Mouse (Mus musculus): ENCODE measurements around the gene Canx. TPM values are rescaled to one million over a fixed set of nuclear protein-coding genes. Genes with fewer than 3 reads are reported as not detected.

The Canx gene
- total and polyA plus RNA-seq, 3 experiments, result 575 to 627 (median 607) TPM

GRCm38 (mm10) chr11:50292190-50292855, 33.1 kb downstream of the Canx start, which contains the start of gene Maml1 (continued):
- 0 out of 2 replicates have a peak, but pooled peaks have one; percentile 15 for TF ChIP-seq USF2 (conservative IDR thresholded peaks at IDR 0.05; ENCODE audit: low read depth, low read length)
- peak; percentile 91 for TF ChIP-seq E2F4 (IDR thresholded peaks at IDR 0.05; ENCODE audit: insufficient replicate concordance, low read depth, low read length)
- TF ChIP-seq ZC3H11A (IDR thresholded peaks at IDR 0.05; ENCODE audit: low read depth, low read length), result no peak
- TF ChIP-seq IRF4 (IDR thresholded peaks at IDR 0.05; ENCODE audit: low read depth, low read length), result peak; percentile 68
- peak; percentile 52 for TF ChIP-seq NRF1 (IDR thresholded peaks at IDR 0.05; ENCODE audit: low read depth, low read length)
- TF ChIP-seq RAD21 (IDR thresholded peaks at IDR 0.05; ENCODE audit: low read depth, low read length), result no peak
- TF ChIP-seq CTCF (conservative IDR thresholded peaks at IDR 0.05 in 1 of 2, IDR thresholded peaks at IDR 0.05 in 1 of 2; ENCODE audit: low read depth in 2 of 2, low read length in 2 of 2), result no peak; a peak in 1 of 4 replicates
- peak; percentile 94 for TF ChIP-seq POLR2A (IDR thresholded peaks at IDR 0.05; ENCODE audit: low read depth, low read length)
- TF ChIP-seq CHD2 (IDR thresholded peaks at IDR 0.05; ENCODE audit: low read length), result peak; percentile 92
- peak; percentile 97 for TF ChIP-seq ZMIZ1 (IDR thresholded peaks at IDR 0.05; ENCODE audit: low read depth, low read length)
- TF ChIP-seq JUN (IDR thresholded peaks at IDR 0.05; ENCODE audit: insufficient read depth, low read depth, low read length), result no peak
- TF ChIP-seq POLR2AphosphoS2 (IDR thresholded peaks at IDR 0.05; ENCODE audit: low read depth, low read length), result peak; percentile 98
- no peak for TF ChIP-seq SMC3 (IDR thresholded peaks at IDR 0.05; ENCODE audit: low read depth, low read length)

DNA sequence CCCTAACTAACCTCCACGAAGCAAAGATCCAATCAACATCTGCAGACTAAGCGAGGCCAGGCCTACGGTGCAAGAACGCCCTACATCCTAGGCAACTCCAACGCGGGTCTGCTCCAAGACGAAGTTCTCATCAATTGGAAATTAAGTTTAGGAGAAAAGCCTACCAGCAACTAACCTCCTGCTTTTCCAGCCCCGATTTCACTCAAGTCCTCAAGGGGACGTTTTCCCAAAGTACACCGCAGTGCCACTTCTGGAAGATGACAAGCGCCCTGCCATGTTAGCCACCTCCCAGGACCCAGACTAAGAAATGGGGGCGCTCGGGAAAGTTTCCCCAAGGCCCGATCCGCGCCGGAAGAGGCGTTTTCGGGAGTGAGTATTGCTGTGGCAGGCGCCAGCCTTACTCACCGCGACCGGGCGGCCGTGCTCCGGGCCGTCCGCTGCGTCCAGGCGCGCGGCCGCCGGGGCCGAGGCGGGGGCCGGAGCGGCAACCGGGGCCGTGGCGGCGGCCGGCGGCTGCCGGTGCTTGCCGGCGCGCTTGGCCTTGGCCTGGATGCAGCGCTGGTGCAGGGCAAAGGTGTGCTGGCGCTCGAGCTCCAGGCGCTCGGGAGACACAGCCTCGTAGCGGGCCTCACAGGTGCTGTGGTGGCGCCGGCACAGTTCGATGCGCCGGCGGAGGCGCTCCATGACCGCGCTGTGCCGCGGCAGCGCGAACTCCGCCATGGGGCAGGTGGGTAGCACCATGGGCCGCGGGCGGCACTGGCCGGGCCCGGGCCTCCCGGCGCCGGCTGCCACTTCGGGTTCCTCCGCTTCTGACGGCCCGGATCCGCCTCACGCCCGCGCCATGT, 33.9 kb downstream of the Canx start:
- DNase-seq (ENCODE audit: extremely low read depth), result peak; percentile 50
- H3K79me2 ChIP-seq (replicated peaks; ENCODE audit: control insufficient read depth, extremely low read depth, insufficient read depth, poor library complexity, severe bottlenecking), result peaks cover 43% of the 10 kb centered on the region
- in situ Hi-C loops (cut with MboI; ENCODE audit: low pct_ligation_motif_present, low pct_unique_long_range_greater_than_20kb, low sequenced_read_pairs), result no loop called here
- peaks cover 34 to 62% of the 10 kb centered on the region in 2 experiments for H3K36me3 ChIP-seq (replicated peaks in 1 of 2; ENCODE audit: control insufficient read depth in 1 of 2, insufficient read depth in 1 of 2, low read length in 1 of 2)
- no peak for TF ChIP-seq USF2 (conservative IDR thresholded peaks at IDR 0.05; ENCODE audit: low read depth, low read length)
- peak; percentile 74; the same call in 1 of the 2 replicates for TF ChIP-seq CHD1 (IDR thresholded peaks at IDR 0.05; ENCODE audit: low read depth, low read length)
- TF ChIP-seq POLR2A (IDR thresholded peaks at IDR 0.05; ENCODE audit: low read depth, low read length), result peak; percentile 23; the same call in 1 of the 2 replicates
- TF ChIP-seq UBTF (IDR thresholded peaks at IDR 0.05; ENCODE audit: low read depth, low read length), result peak; percentile 98
- peak overlapping the region; percentile 60 for H3K27ac ChIP-seq (ENCODE audit: insufficient read depth, low read depth)
- H3K4me1 ChIP-seq (ENCODE audit: control insufficient read depth in 1 of 2, insufficient read depth in 2 of 2), result peaks cover 14 to 48% of the 10 kb centered on the region in 2 experiments
- peak overlapping the region; percentile 94 for H3K9ac ChIP-seq (ENCODE audit: insufficient read depth, low read depth)
- dilution Hi-C loops (cut with MboI; ENCODE audit: extremely low pct_ligation_motif_present, extremely low pct_unique_long_range_greater_than_20kb, low sequenced_read_pairs), result no loop called here
- H3K9me3 ChIP-seq (replicated peaks; ENCODE audit: low read length), result peaks cover 7% of the 10 kb centered on the region
- peak overlapping the region; percentile 92; the same call in 1 of the 2 replicates for H3K4me2 ChIP-seq (ENCODE audit: insufficient read depth, low read depth, poor library complexity, severe bottlenecking)
- H3K27me3 ChIP-seq (replicated peaks), result no peaks in the 10 kb centered on the region
- peak overlapping the region; percentile 75 to 99 (median 92) for H3K4me3 ChIP-seq (replicated peaks in 1 of 3; ENCODE audit: low read depth in 2 of 3, low read length in 2 of 3, poor library complexity in 1 of 3)

Data from CH12.LX (cell line).